Mouse (Mus musculus) B cell, adult (primary cell): ENCODE results near the gene Uaca. TPM values are rescaled to one million over a fixed set of nuclear protein-coding genes. Genes with fewer than 3 reads are reported as not detected.

Experiments used
- total RNA-seq: library from RNA; stranded (reverse); gene quantifications from 4 replicates; pipeline ENCODE4 v1.2.4, GENCODE M21; 2023; ENCODE audit not compliant: inconsistent age

The Uaca gene
- total RNA-seq: 0.15 to 0.32 TPM (median 0.22 TPM) in 3 of 4 replicates, not detected in the other

GRCm38 (mm10) chr9:60794210-60794840 is at the start of gene Uaca:
TSS of gene Uaca (plus strand) at chr9:60794542.

Other genes starting within 250 kb of the Uaca start
- 0.32 to 0.42 TPM (median 0.42 TPM) in 3 of 4 replicates, not detected in the other for gene Lrrc49, start 106.4 kb upstream of the Uaca start, total RNA-seq
- not detected in 4 replicates for gene Larp6, start 81.6 kb upstream of the Uaca start, total RNA-seq